Mouse (Mus musculus): ENCODE results near the gene Nkd1. TPM values are rescaled to one million over a fixed set of nuclear protein-coding genes. Genes with fewer than 3 reads are reported as not detected.

The Nkd1 gene
- polyA plus RNA-seq, 1 experiment: 23.1 TPM

- DNase-seq (ENCODE audit: extremely low spot score in 1 of 2, low spot score in 1 of 2): no peak
These were observed 17.1 kb downstream of the Nkd1 start for GRCm38 (mm10) chr8:88537998-88538975.

GRCm38 (mm10) chr8:88538976-88539371, 17.8 kb downstream of the Nkd1 start:
- DNase-seq (ENCODE audit: extremely low spot score in 1 of 2, low spot score in 1 of 2): no peak

DNA sequence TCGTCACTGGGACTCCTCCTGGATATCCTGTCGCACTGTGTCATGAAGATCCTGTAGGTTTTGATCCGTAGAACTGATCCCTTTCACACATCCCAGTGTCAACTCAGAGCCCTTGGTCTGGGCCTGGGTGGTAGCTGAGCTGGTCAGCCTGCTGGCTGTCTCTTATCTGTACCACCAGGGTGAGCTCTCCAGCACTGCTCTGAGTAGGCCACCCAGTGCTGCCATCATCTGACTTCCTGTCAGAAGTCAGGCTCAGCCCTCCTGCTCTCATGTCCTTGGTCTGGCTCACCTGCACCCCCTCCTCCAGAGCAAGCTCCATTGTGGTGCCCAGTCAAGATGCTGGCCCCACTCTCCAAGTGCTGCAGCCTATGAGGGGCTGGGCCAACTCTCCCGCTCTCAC, 18.8 kb downstream of the Nkd1 start:
- no peak for DNase-seq (ENCODE audit: extremely low spot score in 1 of 2, low spot score in 1 of 2)

- no peak for DNase-seq (ENCODE audit: extremely low spot score in 1 of 2, low spot score in 1 of 2)
These were observed 21.6 kb downstream of the Nkd1 start for GRCm38 (mm10) chr8:88542596-88543213.

DNA sequence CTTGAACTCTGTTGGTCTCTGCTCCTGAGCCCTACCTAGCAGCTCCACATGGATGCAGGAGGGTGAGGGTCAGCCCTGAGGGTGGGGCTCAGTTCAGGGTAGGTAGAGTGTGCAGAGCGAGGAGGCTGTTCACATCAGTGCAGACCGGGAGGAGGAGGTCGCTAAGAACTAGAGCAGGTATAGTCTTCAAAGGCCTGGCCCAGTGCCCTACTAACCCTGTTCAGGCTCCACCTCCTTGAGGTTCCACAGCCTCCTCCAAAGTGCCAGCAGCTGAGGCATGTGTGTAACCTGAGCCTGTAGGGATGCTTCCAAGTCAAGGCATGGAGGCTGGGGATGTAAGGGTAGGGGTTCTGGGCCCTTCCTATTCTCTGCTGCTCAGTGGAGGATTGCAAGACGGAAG, 23.5 kb downstream of the Nkd1 start:
- DNase-seq (ENCODE audit: extremely low spot score in 1 of 2, low spot score in 1 of 2): no peak

- no peak for DNase-seq (ENCODE audit: extremely low spot score in 1 of 2, low spot score in 1 of 2)
These were observed 24.3 kb downstream of the Nkd1 start for GRCm38 (mm10) chr8:88545441-88545840.

GRCm38 (mm10) chr8:88546032-88546732, 25.0 kb downstream of the Nkd1 start:
- no peak for DNase-seq (ENCODE audit: extremely low spot score in 1 of 2, low spot score in 1 of 2)

- no peak for DNase-seq (ENCODE audit: extremely low spot score in 1 of 2, low spot score in 1 of 2)
These were observed 34.5 kb downstream of the Nkd1 start for GRCm38 (mm10) chr8:88555669-88556068.

GRCm38 (mm10) chr8:88559985-88560473, 38.9 kb downstream of the Nkd1 start:
- no peak for DNase-seq (ENCODE audit: extremely low spot score in 1 of 2, low spot score in 1 of 2)

DNA sequence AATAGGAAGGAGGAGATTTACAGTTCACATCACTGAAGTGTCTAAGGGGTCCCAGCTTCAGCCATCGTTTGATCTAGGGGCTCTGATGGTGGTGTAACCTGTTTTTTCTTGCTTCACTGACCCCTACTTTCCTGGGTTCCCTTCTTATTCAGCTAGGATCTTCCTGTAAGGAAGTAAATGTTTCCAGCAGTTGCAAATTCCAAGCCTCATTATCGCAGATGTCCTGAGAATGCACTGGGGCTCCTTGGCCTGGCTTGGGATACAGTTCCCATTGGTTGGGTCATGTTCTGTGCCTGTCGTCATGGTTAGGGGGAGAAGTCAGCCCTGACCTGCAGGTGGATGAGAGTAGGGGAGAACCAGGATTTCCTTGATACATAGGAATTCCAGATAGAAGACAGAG, 40.2 kb downstream of the Nkd1 start:
- DNase-seq (ENCODE audit: extremely low spot score in 1 of 2, low spot score in 1 of 2): no peak

- DNase-seq (ENCODE audit: extremely low spot score in 1 of 2, low spot score in 1 of 2): no peak
These were observed 43.2 kb downstream of the Nkd1 start for GRCm38 (mm10) chr8:88564256-88564903.

GRCm38 (mm10) chr8:88566119-88566518, 45.0 kb downstream of the Nkd1 start:
- no peak for DNase-seq (ENCODE audit: extremely low spot score in 1 of 2, low spot score in 1 of 2)

GRCm38 (mm10) chr8:88567314-88568121, 46.4 kb downstream of the Nkd1 start:
- peak; percentile 42 to 81 for DNase-seq (ENCODE audit: extremely low spot score in 1 of 2, low spot score in 1 of 2)

- peak in 1 of 2 experiments; percentile 43 for DNase-seq (ENCODE audit: extremely low spot score in 1 of 2, low spot score in 1 of 2)
These were observed 47.1 kb downstream of the Nkd1 start for GRCm38 (mm10) chr8:88568211-88568610.

DNA sequence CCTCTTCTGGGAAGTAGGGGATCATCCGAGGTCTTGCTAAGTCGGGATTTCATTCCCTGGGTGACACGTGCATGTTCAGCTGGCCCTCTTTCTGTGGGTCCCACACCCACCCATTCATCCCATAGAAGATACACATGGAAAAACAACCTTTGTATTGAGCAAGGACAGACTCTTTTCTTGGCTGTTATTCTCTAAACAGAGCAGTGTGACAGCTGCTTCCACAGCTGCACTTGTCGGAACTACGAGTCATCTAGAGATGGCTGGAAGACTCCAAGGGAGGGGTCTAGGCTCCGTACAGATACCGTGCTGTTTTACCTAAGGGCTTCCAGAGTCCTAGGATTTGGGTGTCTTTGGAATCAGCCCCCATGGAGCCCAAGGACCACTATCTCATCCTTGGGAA, 48.2 kb downstream of the Nkd1 start:
- no peak for DNase-seq (ENCODE audit: extremely low spot score in 1 of 2, low spot score in 1 of 2)

DNA sequence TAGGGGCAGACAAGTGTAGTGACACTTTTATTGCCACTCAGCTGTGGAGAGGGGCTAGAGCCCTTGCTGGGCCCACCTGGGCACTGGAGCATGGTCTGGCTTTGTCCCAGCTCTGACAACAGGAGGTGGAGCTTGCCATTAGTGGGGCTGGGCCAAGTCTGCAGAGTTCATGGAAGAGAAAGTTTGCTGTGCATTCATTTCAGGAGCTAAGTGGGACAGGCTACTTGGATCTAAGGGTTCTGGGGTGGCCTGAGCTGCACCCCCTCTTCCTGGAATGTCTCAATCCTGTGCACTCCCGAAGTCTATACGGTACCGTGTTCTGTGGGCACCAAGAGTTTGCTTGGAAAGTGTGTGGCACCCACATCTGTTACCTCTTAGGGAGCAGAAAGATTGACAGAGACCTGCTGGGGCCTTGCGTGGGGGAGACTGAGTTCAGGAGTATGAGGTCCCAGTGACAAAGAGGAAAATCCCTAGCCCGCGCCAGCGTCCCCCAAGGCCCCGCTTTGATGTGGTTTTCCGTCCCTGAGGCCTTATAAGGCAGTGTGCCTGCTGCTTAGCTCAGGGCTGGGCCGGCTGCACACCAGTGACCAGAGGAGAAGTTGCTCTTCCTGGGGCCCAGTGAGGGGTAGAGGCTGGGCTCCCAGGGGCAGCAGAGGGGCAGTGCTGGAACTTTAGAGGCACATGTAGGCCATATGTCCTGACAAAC, 49.3 kb downstream of the Nkd1 start:
- DNase-seq (ENCODE audit: extremely low spot score in 1 of 2, low spot score in 1 of 2): no peak

DNA sequence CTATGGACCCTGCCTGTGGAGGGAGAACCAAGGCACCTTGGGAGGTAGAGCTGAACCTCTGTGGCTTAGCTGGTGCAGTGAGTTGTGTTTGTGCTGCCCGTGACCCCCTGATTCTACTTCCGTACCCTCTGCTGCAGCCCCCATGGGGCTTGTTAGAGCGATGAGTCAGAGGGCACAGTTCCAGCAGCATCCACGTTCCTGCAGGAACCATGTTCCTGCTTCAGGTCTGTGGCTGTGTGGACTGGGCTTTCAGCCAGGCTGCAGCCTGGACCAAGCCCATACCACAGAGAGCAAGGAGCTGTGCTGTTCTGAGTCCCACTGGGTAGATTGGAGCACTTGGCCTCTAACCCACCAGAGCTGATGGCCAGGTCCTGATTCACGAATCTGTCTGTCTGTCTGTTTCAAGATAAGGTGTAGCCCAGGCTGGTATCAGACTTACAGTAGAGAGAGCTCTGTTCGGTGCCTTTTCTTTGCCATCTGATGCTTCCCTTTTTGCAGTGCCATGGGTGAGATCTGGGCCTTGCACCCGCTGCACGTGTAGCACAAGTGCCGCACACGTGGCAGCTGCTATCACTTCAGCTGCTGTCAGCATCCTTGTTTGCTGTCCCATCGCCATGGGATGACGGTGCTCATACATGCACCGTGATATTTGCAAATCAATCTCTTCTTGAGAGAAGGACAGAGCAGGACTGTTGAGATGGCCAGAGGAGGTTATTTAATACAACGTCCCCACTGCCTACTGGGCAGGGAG, 50.5 kb downstream of the Nkd1 start:
- no peak for DNase-seq (ENCODE audit: extremely low spot score in 1 of 2, low spot score in 1 of 2)

- DNase-seq (ENCODE audit: extremely low spot score in 1 of 2, low spot score in 1 of 2): no peak
These were observed 51.2 kb downstream of the Nkd1 start for GRCm38 (mm10) chr8:88572185-88572909.
